Mouse (Mus musculus) liver, embryonic 18 days (tissue): ENCODE data around the gene Stx12. TPM values are rescaled to one million over a fixed set of nuclear protein-coding genes. Genes with fewer than 3 reads are reported as not detected.

Experiments used
- polyA plus RNA-seq: library from polyadenylated mRNA; depleted of rRNA; stranded (reverse); fragments of >200 nt; gene quantifications from 2 replicates; pipeline ENCODE4 v1.2.3, GENCODE M21; 2012; rRNA removed

The Stx12 gene
- polyA plus RNA-seq: 14.2 and 15.3 TPM in 2 replicates

GRCm38 (mm10) chr4:132884064-132884843 is at the start of gene Stx12:
Gene Stx12 (minus strand): TSS chr4:132884509.

DNA sequence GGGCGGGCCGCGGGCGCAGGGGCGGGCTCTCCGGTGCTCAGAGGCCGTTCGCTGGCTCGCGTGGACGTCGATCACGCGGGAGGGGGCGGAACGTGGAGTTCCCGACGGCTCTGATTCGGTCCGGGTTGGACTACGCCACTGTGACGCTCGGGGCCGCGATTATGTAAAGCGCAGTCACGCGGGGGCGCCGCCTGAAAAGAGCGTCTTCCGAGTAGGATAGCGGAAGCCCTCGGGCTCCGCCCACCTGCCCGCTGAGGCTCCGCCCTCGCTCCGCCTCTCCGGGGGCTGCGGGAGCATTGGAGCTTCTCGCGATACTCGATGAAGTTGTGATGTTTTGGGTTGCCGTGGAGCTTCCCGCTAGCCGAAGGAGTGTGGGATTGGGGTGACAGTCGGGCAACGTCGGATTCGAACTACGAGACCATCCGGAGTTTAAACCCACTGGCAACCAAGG is 38.3 kb upstream of the Stx12 start, which contains the start of gene Fam76a:
Fam76a (minus strand) TSS at position 1 of the 451 bp plus-strand sequence.

DNA sequence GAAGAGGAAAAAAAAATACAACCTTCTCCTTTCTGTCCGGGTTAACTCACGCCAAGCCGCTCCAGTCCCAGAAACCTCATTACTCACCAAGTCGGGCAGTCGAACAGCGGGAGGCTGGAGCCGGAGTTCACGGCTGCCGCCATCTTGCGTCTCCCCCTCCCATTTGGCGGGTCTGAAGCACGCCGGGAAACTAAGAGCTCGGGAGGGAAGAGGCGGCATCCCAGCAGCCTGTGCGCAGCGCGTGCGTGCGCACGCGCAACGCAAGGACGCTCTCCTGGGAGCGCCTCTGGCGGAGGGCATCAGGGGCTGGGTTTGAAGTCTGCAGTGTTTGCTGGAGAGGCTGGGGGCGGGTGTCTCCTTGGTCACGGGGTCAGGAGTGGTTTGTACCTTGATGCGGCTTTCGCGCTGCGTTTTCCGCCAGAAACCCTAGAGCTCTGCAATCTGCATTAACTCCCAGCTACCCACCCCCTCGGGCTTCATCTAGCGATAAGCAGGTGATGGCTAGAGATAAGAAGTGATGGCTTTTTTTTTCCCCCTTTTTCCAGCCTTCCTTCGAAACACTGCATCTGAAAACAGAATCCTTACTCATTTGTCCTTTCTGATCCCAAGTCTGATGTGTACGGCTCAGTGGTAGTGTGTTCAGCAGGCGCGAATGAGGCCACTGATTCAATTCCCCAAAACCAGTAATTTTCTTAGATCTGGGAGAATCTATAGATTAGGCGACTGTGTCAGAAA is 41.2 kb downstream of the Stx12 start, which contains the start of gene Ppp1r8:
Ppp1r8 (minus strand) TSS at position 200 of the 735 bp plus-strand sequence.

Other genes with a start within 250 kb of the Stx12 start
- gene Eya3, start 245.5 kb downstream of the Stx12 start, polyA plus RNA-seq: 9.2 and 10.2 TPM in 2 replicates
- 2.0 and 2.3 TPM in 2 replicates for gene Xkr8, start 152.0 kb downstream of the Stx12 start, polyA plus RNA-seq
- gene Smpdl3b, start 127.3 kb downstream of the Stx12 start, polyA plus RNA-seq: 0.46 and 0.55 TPM in 2 replicates
- 25.0 and 28.8 TPM in 2 replicates for gene Rpa2, start 116.2 kb downstream of the Stx12 start, polyA plus RNA-seq
- gene Themis2, start 88.1 kb downstream of the Stx12 start, polyA plus RNA-seq: 5.6 and 5.8 TPM in 2 replicates
- gene Ppp1r8, start 41.3 kb downstream of the Stx12 start, polyA plus RNA-seq: 21.7 and 24.6 TPM in 2 replicates
- gene Fam76a, start 38.0 kb upstream of the Stx12 start, polyA plus RNA-seq: 6.8 and 7.0 TPM in 2 replicates
- 4.5 and 5.6 TPM in 2 replicates for gene Fgr, start 89.6 kb upstream of the Stx12 start, polyA plus RNA-seq
- 0.90 and 1.4 TPM in 2 replicates for gene Ahdc1, start 126.8 kb upstream of the Stx12 start, polyA plus RNA-seq
- 10.2 and 12.4 TPM in 2 replicates for gene Wasf2, start 246.0 kb upstream of the Stx12 start, polyA plus RNA-seq